Mouse (Mus musculus) adrenal gland, adult (tissue): ENCODE data around the gene Olfr1339.

Experiments used
- DNase-seq, 2 experiments: peaks; one replicate each; pipeline ENCODE4 v3.0.0; 2022 to 2023; ENCODE audit warnings: low spot score in 1 of 2; ENCODE audit not compliant: inconsistent age in 2 of 2

Gene Olfr1339

GRCm38 (mm10) chr4:118731875-118732274 is at the start of gene Olfr1339:
Gene Olfr1339, plus strand, starts transcription at chr4:118732175.
- DNase-seq: no peak

GRCm38 (mm10) chr4:118687086-118687485 is 44.9 kb upstream of the Olfr1339 start:
- DNase-seq: no peak

GRCm38 (mm10) chr4:118692412-118692973 is 39.5 kb upstream of the Olfr1339 start, which contains the start of gene Olfr1342:
Gene Olfr1342, minus strand, starts transcription at chr4:118692756.
- no peak for DNase-seq

GRCm38 (mm10) chr4:118693812-118694211 is 38.2 kb upstream of the Olfr1339 start:
- no peak for DNase-seq

DNA sequence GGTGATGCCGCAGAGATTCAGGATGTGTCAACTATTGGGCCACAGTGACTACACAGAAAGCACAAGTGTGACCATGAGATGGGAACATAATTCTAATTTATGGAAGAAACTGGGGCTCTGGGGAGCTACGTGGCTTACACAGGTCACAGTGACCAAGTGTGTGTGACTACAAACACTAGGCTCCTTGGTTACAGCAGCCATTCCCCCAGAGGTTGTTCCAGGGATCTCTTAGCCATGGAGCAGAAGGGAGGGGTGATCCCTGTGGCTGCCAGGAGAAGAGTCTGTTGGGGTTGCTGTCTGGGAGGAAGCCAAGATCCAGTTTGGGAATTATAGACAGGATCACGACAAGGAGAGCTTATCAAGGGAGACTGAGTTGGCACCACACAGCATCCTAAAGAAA is 28.8 kb upstream of the Olfr1339 start, which contains the start of gene Olfr1341:
Gene Olfr1341, plus strand, starts transcription at position 301 of the 400 bp plus-strand sequence.
- DNase-seq: no peak

GRCm38 (mm10) chr4:118708086-118708485 is 23.9 kb upstream of the Olfr1339 start:
- DNase-seq: no peak

DNA sequence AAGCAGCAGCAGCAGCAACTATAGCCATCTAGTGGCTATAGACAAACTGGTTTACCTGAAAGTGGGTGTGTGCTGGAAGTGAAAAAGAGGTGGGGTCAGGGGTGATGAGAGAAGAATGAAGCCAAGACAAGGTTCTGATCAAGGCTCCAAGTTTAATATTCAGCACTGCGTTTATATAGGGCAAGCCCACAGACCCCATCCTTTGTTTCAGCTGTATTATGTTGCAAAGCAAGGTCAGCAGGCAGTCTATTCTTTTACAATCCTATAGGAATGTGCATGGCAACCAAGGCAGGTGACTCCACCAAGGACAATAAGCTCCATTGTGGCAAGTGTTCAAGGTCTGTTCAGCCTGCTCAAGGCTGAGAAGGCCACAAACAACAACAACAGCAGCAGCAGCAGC is 20.3 kb upstream of the Olfr1339 start:
- DNase-seq: no peak

- no peak for DNase-seq
Observed at GRCm38 (mm10) chr4:118719838-118720237, 12.1 kb upstream of the Olfr1339 start, which contains the start of gene Olfr1340. Gene Olfr1340, plus strand, starts transcription at chr4:118720138.

DNA sequence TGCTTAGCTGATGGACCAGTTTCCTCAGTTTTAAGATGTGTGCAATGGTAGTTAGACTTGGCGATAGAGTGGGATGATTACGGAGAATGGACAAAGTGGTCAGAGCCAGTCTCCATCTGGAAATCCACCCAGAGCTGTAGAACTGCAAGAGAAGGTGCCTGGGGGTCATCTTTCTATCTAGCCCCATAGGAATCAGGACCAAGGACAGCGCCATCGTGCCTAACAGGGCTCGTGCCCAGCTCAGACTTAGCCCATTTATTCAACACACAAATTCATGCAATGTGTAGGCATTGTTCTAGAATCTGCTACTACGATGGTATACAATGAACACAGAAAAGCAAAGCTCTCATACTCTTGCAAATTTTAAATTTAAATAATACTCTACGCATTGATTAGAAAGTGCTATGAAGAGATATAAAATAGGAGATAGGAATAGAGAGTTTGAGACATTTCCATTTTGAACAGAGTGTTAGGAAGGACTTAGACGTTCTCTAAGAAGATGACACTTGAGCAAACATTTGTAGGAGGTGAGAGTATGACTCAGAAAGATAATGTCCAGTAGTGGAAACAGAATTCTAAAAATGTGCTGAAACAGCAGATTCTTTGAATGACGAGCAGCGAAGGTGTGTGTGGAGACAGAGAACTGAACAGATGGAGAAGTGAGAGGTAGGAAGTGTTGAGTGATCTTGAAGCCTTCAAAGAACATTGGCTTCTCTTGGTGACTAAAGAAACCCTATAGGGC is 10.1 kb upstream of the Olfr1339 start:
- peak; percentile 4 to 35 for DNase-seq

DNA sequence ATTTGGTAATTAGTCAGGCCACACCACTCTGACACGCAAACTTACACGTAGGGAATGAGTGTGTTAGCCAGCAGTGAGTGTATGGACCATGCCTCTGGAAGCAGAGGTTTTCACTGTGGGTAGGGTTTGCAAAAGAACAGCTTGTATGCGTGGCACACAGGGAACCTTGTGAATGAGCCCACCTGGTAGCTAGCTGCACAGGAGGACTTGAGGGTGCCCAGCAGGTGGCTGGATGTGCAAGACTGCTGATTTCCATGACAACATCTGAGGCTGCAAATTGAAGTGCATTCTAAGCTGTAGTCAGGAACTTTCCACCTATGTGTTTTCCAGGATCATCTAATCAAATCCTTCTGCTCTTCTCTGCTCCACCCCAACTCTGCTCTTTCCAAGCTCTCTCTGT is 7.6 kb downstream of the Olfr1339 start:
- no peak for DNase-seq

DNA sequence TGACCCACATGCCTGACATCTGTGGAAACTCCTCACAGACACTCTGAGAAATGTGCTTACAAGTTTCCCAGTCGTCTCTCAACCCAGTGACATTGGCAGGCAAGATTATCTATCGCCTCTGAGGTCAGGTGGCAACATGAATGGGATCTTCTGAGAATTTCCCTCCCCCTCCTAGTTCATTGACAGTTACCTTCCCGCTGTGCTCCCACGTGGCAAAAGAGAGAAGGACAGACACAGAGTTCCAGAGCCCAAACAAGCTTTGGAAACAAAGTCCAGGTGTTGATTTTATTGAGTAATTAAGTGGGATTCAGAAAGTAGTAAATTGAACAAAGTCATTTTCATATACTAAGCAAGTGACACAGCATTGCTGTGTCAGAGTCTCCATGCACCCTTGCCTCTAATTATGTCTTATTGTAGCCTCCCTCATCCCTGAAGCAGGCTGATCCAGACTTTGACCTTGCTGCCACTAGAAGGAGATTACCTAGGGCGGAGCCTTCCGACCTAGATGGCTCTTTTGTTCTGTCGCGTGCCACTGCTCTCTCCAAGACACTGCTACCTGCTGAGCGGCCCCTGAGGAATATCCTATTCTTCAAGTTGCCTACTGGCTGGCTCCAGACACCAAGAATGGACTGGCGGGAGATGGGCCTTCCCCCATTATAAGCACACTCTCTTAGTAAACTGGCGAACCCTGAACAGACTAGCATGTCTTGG is 9.2 kb downstream of the Olfr1339 start:
- no peak for DNase-seq

- no peak for DNase-seq
Observed at GRCm38 (mm10) chr4:118741881-118742280, 9.9 kb downstream of the Olfr1339 start.

- DNase-seq: no peak
Observed at GRCm38 (mm10) chr4:118758637-118759036, 26.7 kb downstream of the Olfr1339 start, which contains the start of gene Olfr1338. Gene Olfr1338, minus strand, starts transcription at chr4:118758737.

- no peak for DNase-seq
Observed at GRCm38 (mm10) chr4:118782486-118782885, 50.5 kb downstream of the Olfr1339 start, which contains the start of gene Olfr1337. Gene Olfr1337, minus strand, starts transcription at chr4:118782586.
